Mouse (Mus musculus): ENCODE data around the gene Mrpl36. TPM values are rescaled to one million over a fixed set of nuclear protein-coding genes. Genes with fewer than 3 reads are reported as not detected.

Mrpl36 gene
- total RNA-seq, 2 experiments from 2014 or later: 49.1 to 50.2 TPM

DNA sequence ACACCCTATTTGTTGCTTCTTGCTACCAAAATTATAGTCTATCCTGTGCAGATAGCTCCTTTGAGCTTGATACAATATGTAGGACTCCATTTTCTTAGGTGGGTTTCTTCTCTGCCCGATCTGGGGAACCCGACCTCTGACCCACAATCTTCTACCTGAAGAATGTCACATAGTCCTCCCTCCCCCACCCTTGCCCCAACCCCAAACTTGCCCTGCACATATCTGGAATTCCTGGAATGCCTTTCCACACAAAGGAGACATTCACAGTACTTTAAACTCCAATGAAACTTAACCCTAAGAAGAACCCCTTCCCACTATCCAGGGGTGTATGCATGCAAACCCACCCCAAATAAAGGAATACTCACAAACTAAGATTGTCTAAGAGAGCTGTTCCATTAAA, 17.8 kb downstream of the Mrpl36 start:
- no peak for DNase-seq (ENCODE audit: low spot score in 2 of 2)

DNA sequence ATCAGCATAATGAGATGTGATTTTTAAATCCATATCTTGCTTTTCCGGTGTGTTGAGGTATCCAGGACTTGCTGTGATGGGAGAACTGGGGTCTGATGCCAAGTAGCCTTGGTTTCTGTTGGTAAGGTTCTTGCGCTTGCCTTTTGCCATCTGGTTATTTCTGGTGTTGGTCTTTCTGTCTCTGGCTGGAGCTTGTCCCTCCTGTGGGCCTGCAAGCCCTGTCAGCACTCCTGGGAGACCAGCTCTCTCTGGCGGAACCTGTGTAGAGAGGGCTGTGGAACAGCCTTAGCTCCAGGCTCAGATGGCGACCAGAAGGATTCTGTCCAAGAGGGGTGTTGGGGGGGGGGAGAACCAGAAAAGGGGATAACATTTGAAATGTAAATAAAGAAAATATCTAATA, 18.4 kb downstream of the Mrpl36 start:
- no peak for DNase-seq (ENCODE audit: low spot score in 2 of 2)

DNA sequence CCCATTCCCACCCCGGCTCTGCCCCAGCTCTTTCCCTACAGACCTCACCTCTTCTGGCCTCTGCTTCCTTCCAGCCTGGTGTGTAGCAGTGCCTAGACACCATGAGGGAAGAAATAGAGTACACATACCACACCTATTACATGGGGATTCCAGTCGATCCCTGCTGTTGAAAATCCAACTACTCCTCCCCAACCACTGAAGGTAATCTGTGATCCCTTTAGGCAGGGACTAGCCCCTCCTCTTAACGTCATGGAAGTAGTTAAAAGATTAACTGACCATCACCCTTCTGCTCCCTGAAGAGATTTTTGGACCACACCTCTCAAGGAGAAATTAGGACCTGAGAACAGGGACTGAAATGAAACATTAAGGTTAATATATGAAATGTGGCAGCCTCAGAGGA, 18.9 kb downstream of the Mrpl36 start:
- no peak for DNase-seq (ENCODE audit: low spot score in 2 of 2)

DNA sequence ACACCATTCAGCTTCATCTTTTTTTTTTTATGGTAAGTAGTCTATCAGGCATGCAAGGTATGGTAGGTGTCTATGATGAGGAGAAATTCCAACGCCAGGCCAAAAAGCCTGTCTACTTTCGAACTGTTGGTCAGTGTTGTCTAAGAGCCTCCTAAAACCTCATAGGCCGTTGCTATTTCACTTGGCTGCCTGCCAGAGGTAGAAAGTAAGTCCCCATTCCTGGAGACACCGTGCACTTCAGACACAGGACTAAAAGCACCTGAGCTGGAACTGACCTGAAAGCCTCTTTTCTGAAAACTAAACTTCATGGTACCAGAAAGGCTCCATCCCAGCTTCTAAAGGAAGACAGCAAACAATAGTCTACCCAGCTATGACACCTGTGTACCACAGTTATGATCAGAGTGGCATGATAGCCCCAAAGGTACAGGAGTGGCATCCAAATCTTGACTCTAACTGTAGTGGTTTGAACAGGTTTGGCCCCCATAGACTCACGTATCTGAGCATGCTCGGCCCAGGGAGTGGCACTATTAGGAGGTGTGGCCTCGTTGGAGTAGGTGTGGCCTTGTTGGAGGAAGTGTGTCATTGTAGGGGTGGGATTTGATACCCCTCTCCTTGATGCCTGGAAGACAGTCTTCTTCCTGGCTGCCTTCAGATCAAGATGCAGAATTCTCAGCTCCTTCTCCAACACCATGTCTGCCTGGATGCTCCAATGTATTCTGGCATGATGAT, 19.8 kb downstream of the Mrpl36 start:
- no peak for DNase-seq (ENCODE audit: low spot score in 2 of 2)

DNA sequence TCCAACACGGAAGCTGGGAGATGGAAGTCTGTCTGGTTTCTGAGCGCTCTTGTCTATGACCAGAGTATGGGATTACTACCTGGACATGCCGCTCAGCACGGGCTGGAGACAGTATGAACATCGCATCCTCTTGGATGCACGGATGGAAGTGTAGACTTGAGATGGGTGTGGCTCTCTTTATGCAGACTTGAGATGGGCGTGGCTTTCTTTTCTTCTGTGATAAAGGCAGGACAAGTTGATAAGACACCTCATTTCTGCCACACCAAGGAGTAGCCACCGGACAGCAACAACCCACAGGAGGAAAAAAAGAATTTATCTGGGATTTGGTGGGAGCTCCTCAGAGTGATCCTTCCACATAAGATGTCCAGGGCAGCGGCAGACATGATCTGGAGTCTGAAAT, 22.4 kb downstream of the Mrpl36 start:
- no peak for DNase-seq (ENCODE audit: low spot score in 2 of 2)

DNA sequence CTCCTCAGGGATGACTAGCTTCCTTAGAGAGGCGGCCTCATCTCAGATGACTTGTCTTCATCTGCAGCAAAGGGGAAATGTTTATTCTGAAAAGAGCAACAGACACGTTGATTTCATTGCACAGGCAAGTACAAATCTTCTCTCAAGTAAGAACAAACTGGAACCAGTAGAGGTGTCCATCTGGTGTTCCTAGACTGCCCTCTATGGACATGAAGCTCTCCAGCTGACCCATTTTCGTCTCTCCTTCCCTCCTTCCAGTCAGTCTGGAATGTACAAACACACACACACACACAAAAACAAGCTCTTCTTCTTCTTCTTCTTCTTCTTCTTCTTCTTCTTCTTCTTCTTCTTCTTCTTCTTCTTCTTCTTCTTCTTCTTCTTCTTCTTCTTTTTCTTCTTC, 23.6 kb downstream of the Mrpl36 start:
- DNase-seq (ENCODE audit: low spot score in 2 of 2): no peak

DNA sequence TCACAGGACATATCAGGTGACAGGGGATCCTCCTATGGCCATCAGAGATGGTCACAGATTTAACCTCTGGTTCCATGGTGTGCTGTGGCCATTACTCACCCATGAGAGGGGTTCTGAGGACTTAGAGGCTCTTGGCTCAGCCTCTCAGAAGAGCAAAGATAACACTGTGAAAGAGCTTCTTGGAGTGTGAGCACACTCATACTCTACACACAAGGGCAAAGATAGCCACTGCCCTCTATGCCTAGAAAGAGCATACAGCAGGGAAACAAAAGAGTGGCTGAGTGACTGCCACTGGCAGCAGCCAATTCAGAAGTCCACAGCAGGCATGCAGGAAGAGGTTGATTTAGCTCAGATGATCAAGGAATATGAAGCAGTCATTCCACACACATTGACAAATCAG, 24.2 kb downstream of the Mrpl36 start:
- DNase-seq (ENCODE audit: low spot score in 2 of 2): no peak

DNA sequence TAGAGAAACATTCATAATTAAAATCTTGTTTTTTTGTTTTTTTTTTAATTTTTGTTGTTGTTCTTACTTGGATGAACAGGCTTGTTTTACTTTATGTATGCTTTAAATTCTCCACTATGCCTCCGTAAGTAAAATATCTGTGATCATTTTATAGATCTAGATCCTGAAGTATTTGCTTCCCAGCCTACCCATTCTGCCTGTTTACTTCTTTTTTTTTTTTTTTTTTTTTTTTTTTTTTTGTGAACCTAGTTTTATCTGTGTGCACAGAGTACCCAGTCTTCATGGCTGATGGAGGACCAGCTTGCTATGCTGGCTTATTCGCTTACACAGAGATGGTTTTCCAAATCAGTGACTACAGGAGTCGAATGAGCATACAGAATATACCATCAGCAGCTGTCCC, 28.8 kb downstream of the Mrpl36 start:
- DNase-seq (ENCODE audit: low spot score in 2 of 2): no peak

DNA sequence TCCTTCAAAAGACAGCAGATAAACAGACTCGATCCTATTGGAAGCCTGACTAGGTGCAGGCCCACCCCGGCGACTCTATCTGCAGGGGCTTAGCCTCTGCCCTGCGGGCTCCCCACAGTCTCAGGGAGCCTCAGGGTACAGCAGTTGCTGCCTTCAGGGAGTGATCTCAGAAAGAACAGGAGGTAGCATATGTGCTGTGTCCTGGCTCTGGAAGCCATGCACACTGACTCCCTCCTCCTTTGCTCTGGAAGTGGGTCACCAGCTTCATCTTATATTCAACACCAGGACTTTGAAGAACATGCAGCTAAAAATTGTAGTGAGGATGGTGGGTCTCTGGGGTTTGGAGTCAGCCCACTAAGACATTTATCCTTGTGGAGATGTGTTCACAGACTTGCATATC, 45.1 kb downstream of the Mrpl36 start:
- no peak for DNase-seq (ENCODE audit: low spot score in 2 of 2)

DNA sequence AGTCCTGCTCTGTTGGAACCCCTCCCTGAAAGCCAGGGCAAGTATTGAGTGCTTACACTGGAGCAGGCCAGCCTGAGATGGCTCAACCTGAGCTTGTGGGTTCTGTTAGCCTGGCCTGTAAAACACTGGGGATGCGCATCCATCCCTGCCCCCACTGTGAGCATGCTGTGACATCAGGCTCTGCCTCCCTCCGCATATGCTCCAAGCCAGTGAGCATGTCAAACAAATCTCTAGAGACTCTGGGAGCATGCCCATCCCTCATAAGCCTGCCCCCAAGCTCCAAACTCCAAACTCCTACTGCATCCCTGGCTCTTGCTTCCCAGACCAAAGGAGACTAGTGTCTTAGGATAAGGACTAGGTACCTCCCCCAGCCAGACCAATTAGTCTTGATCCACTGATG, 46.3 kb downstream of the Mrpl36 start:
- no peak for DNase-seq (ENCODE audit: low spot score in 2 of 2)

DNA sequence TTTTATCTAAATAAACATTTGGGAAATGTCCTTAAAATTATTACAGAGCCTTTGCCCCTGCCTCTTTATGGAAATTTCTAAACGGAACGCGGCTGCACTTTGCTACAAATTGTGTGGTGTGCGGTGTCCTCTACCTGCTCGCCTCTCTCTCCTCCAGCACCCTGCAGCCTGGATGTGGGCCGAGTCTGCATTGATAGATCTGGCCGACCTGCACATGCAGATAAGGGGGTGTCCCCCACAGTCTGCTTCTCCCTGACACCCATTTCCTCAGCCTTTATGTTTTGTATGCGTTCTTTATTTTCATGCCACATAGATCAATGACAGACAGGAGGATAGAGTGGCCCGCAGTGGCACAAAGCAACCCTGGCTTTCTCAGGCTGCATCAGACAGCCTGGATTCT, 49.3 kb downstream of the Mrpl36 start:
- DNase-seq (ENCODE audit: low spot score in 2 of 2): no peak

Other genes starting within 250 kb of the Mrpl36 start
- not detected for gene Irx4, start 68.0 kb upstream of the Mrpl36 start, total RNA-seq (2021)
- gene Ndufs6, start within 50 bp of the Mrpl36 start, total RNA-seq (2021): 100 to 1,000 TPM; 168 to 169 TPM
- gene Lpcat1, start 138.7 kb downstream of the Mrpl36 start, total RNA-seq (2021): 10 to 100 TPM; 34.8 to 35.5 TPM
- not detected for gene Slc6a3, start 208.2 kb downstream of the Mrpl36 start, total RNA-seq (2021)